Mouse (Mus musculus) neural tube, embryonic 14.5 days (tissue): Measurements from ENCODE around the gene Mymk. TPM values are rescaled to one million over a fixed set of nuclear protein-coding genes. Genes with fewer than 3 reads are reported as not detected.

Source experiments
- ATAC-seq: fragments of 200-750 bp; cut with Nextera tagmentation; 2 replicates; pipeline ENCODE4 v1.8.0; 2017; ENCODE audit warnings: low read depth, mild to moderate bottlenecking, moderate TSS enrichment, moderate library complexity
- H3K27ac ChIP-seq: fragments of 300-500 bp; sonication (generic); 2 replicates; pipeline ENCODE4 v1.5.1; 2014; ENCODE audit warnings: low read depth, mild to moderate bottlenecking, control low read depth, low read length, moderate library complexity, mixed read lengths
- H3K27me3 ChIP-seq: fragments of 300-500 bp; sonication (generic); 2 replicates; pipeline ENCODE4 v1.6.1; 2014; ENCODE audit warnings: low read length; ENCODE audit not compliant: control insufficient read depth, insufficient read depth
- H3K36me3 ChIP-seq: fragments of 300-500 bp; sonication (generic); 2 replicates; pipeline ENCODE4 v1.6.1; 2014; ENCODE audit warnings: low read length, mixed read lengths; ENCODE audit not compliant: control insufficient read depth, insufficient read depth
- H3K4me1 ChIP-seq: fragments of 300-500 bp; sonication (generic); 2 replicates; pipeline ENCODE4 v1.6.1; 2014; ENCODE audit warnings: low read length; ENCODE audit not compliant: control insufficient read depth, insufficient read depth
- H3K4me2 ChIP-seq: fragments of 300-500 bp; sonication (generic); 2 replicates; pipeline ENCODE4 v1.6.1; 2014; ENCODE audit warnings: mild to moderate bottlenecking, low read depth, low read length, control low read depth
- H3K4me3 ChIP-seq: fragments of 300-500 bp; sonication (generic); 2 replicates; pipeline ENCODE4 v1.5.1; 2014; ENCODE audit warnings: low read depth, low read length, control low read depth, mixed read lengths
- H3K9ac ChIP-seq: fragments of 300-500 bp; sonication (generic); replicated peaks from 2 replicates; pipeline ENCODE4 v1.6.1; 2014; ENCODE audit warnings: low read depth, mild to moderate bottlenecking, control low read depth, low read length, mixed read lengths
- H3K9me3 ChIP-seq: fragments of 300-500 bp; sonication (generic); 2 replicates; pipeline ENCODE4 v1.6.1; 2016; ENCODE audit warnings: low read length; ENCODE audit not compliant: control insufficient read depth
- WGBS: fragments of 180-500 bp; shearing (Covaris S2); extraction: QIAGEN DNeasy Blood & Tissue Kit; methylation state at CpG from one replicate; pipeline ENCODE4 v1.1.7; 2014; 5-methylcytosine and 5-hydroxymethylcytosine counted together
- polyA plus RNA-seq: library from polyadenylated mRNA; unstranded; fragments of >200 nt; fragmentation: Nextera tagmentation; extraction: Ambion mirVana; gene quantifications from 2 replicates; pipeline ENCODE4 v1.2.1, GENCODE M21; 2014

Gene Mymk
- polyA plus RNA-seq, 1 experiment from 2014 or later, result 0.17 TPM

GRCm38 (mm10) chr2:27049408-27049807 lies 22.6 kb downstream of the Mymk start:
- Histone ChIP-seq H3K27me3 (no peaks in the 10 kb centered on the region), H3K4me1 (no peaks in the 10 kb centered on the region), H3K9me3 (no peaks in the 10 kb centered on the region), H3K27ac (no peak overlapping the region), H3K4me2 (no peak overlapping the region), H3K9ac (no peak overlapping the region), H3K4me3 (no peak overlapping the region), H3K36me3 (no peaks in the 10 kb centered on the region)
- 55% methylated on average over 6 of the region's 6 CpGs for WGBS
- no peak for ATAC-seq

- 68% methylated on average over 8 of the region's 8 CpGs for WGBS
Observed at GRCm38 (mm10) chr2:27045979-27046770, 25.8 kb downstream of the Mymk start.

GRCm38 (mm10) chr2:27044641-27045040 lies 27.3 kb downstream of the Mymk start:
- Histone ChIP-seq H3K4me2 (no peak overlapping the region), H3K27me3 (no peaks in the 10 kb centered on the region), H3K9ac (no peak overlapping the region), H3K36me3 (no peaks in the 10 kb centered on the region), H3K4me3 (no peak overlapping the region), H3K4me1 (no peaks in the 10 kb centered on the region), H3K9me3 (no peaks in the 10 kb centered on the region), H3K27ac (no peak overlapping the region)
- ATAC-seq, result no peak
- WGBS, result 74% methylated on average over 3 of the region's 3 CpGs

More at GRCm38 (mm10) chr2:27045979-27046770, 25.8 kb downstream of the Mymk start:
- no peaks in the 10 kb centered on the region for H3K4me1 ChIP-seq
- H3K9ac ChIP-seq, result no peak overlapping the region
- H3K27me3 ChIP-seq, result no peaks in the 10 kb centered on the region
- H3K36me3 ChIP-seq, result no peaks in the 10 kb centered on the region
- no peak for ATAC-seq
- H3K4me2 ChIP-seq, result no peak overlapping the region
- no peak overlapping the region for H3K27ac ChIP-seq
- no peaks in the 10 kb centered on the region for H3K9me3 ChIP-seq
- no peak overlapping the region for H3K4me3 ChIP-seq

- H3K27me3 ChIP-seq, result no peaks in the 10 kb centered on the region
- H3K4me3 ChIP-seq, result no peak overlapping the region
- no peak overlapping the region for H3K9ac ChIP-seq
- 78% methylated on average over 4 of the region's 4 CpGs for WGBS
- H3K4me2 ChIP-seq, result no peak overlapping the region
- no peak for ATAC-seq
- H3K4me1 ChIP-seq, result no peaks in the 10 kb centered on the region
- H3K9me3 ChIP-seq, result no peaks in the 10 kb centered on the region
- no peak overlapping the region for H3K27ac ChIP-seq
- H3K36me3 ChIP-seq, result no peaks in the 10 kb centered on the region
Observed at GRCm38 (mm10) chr2:27044166-27044565, 27.8 kb downstream of the Mymk start.

GRCm38 (mm10) chr2:27043461-27043860 lies 28.5 kb downstream of the Mymk start:
- H3K9ac ChIP-seq, result no peak overlapping the region
- H3K36me3 ChIP-seq, result no peaks in the 10 kb centered on the region
- H3K9me3 ChIP-seq, result no peaks in the 10 kb centered on the region
- no peaks in the 10 kb centered on the region for H3K4me1 ChIP-seq
- H3K4me3 ChIP-seq, result no peak overlapping the region
- no peak overlapping the region for H3K27ac ChIP-seq
- WGBS, result 33% methylated on average over 3 of the region's 3 CpGs
- H3K4me2 ChIP-seq, result no peak overlapping the region
- no peaks in the 10 kb centered on the region for H3K27me3 ChIP-seq
- ATAC-seq, result peak; percentile 94; the same call in 1 of the 2 replicates

GRCm38 (mm10) chr2:27042131-27042844 lies 29.7 kb downstream of the Mymk start:
- no peak overlapping the region for H3K27ac ChIP-seq
- WGBS, result 67% methylated on average over 8 of the region's 8 CpGs
- no peaks in the 10 kb centered on the region for H3K36me3 ChIP-seq
- no peak for ATAC-seq
- no peak overlapping the region for H3K4me3 ChIP-seq
- no peaks in the 10 kb centered on the region for H3K9me3 ChIP-seq
- H3K9ac ChIP-seq, result no peak overlapping the region
- H3K4me1 ChIP-seq, result no peaks in the 10 kb centered on the region
- no peaks in the 10 kb centered on the region for H3K27me3 ChIP-seq
- H3K4me2 ChIP-seq, result no peak overlapping the region

- H3K27ac ChIP-seq, result no peak overlapping the region
- ATAC-seq, result no peak
- H3K4me1 ChIP-seq, result no peaks in the 10 kb centered on the region
- H3K4me2 ChIP-seq, result no peak overlapping the region
- no peaks in the 10 kb centered on the region for H3K27me3 ChIP-seq
- H3K36me3 ChIP-seq, result no peaks in the 10 kb centered on the region
- H3K9ac ChIP-seq, result no peak overlapping the region
- 10% methylated on average over 1 of the region's 1 CpGs for WGBS
- no peaks in the 10 kb centered on the region for H3K9me3 ChIP-seq
- no peak overlapping the region for H3K4me3 ChIP-seq
Observed at GRCm38 (mm10) chr2:27039286-27039685, 32.7 kb downstream of the Mymk start.

- WGBS, result 4% methylated on average over 3 of the region's 3 CpGs
- ATAC-seq, result peak; percentile 64
- Histone ChIP-seq H3K4me1 (no peaks in the 10 kb centered on the region), H3K4me3 (no peak overlapping the region), H3K36me3 (no peaks in the 10 kb centered on the region), H3K27ac (no peak overlapping the region), H3K4me2 (no peak overlapping the region), H3K9ac (no peak overlapping the region), H3K9me3 (no peaks in the 10 kb centered on the region), H3K27me3 (no peaks in the 10 kb centered on the region)
Observed at GRCm38 (mm10) chr2:27038596-27038995, 33.4 kb downstream of the Mymk start.

GRCm38 (mm10) chr2:27037008-27037407 lies 35.0 kb downstream of the Mymk start:
- no peak overlapping the region for H3K9ac ChIP-seq
- no peak overlapping the region for H3K27ac ChIP-seq
- no peaks in the 10 kb centered on the region for H3K36me3 ChIP-seq
- no peak overlapping the region for H3K4me3 ChIP-seq
- H3K4me1 ChIP-seq, result no peaks in the 10 kb centered on the region
- no peak overlapping the region for H3K4me2 ChIP-seq
- WGBS, result 66% methylated on average over 4 of the region's 4 CpGs
- no peaks in the 10 kb centered on the region for H3K9me3 ChIP-seq
- ATAC-seq, result no peak
- H3K27me3 ChIP-seq, result no peaks in the 10 kb centered on the region
